Comparison of ENCODE assay signal across 25 mouse cellular contexts in the genomic region with DNA sequence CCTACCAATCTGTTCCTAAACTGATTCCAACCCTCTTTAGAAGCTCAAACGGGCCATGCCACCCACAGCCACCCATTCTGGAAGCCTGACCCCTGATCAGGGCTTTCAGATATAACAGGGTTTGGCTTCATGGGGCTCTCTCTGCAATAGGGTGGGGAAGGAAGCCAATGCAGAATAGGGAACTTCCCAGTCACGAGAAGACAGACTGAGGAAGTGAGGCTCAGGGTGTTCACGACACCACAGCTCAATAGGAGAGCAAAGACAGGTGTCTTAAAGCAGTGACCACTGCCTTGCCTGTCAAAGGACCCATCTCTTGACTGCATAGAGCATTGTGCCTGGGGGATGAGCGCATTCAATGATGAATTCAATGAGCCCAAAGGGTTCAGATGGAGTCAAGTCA.
DNase-seq lines count a peak whose midpoint lies in the region; ATAC-seq and TF ChIP-seq lines count a peak whose summit lies in the region.
"Had no signal": no experiment of that assay in that cellular context is flagged by ENCODE, and none has a peak within 500 bp of the region (broad histone marks: within the 10 kb centered on the region; RNA-seq: fewer than 3 reads in every experiment).

No protein-coding gene starts in this region.

- H3K9ac ChIP-seq in MEL (ENCODE audit: control insufficient read depth, low read depth, low read length, poor library complexity, severe bottlenecking), result no peak overlapping the region
- H3K9ac ChIP-seq: forebrain, embryonic 13.5 days; heart, embryonic 13.5 days; hindbrain, embryonic 14.5 days had no signal

- H3K27me3 ChIP-seq in MEL (ENCODE audit: control insufficient read depth in 1 of 2, insufficient read depth in 2 of 2, low read length in 2 of 2), result no peaks in the 10 kb centered on the region
- H3K27me3 ChIP-seq: forebrain, embryonic 13.5 days; heart, embryonic 13.5 days had no signal

- peak; percentile 42; the same call in 1 of the 2 replicates for ATAC-seq in granulocyte monocyte progenitor cell, adult 5-6 weeks (replicated peaks; ENCODE audit: poor library complexity, severe bottlenecking)
- ATAC-seq: CD4-positive, CD25-positive, alpha-beta regulatory T cell, adult 4 months; forebrain, embryonic 13.5 days; forebrain, embryonic 16.5 days; hindbrain, postnatal 0 days; inflammation-experienced regulatory T-cells, adult 6 months had no signal

- H3K27ac ChIP-seq in layer of hippocampus, adult 2 months, result 0 out of 2 replicates have a peak overlapping the region, but pooled peaks have one; percentile 23
- no peak overlapping the region for H3K27ac ChIP-seq in MEL (ENCODE audit: control insufficient read depth, low read depth, low read length)
- H3K27ac ChIP-seq: forebrain, embryonic 10.5 days; forebrain, embryonic 13.5 days; heart, embryonic 10.5 days; heart, embryonic 13.5 days; hindbrain, embryonic 14.5 days; hindbrain, postnatal 0 days had no signal

- TF ChIP-seq RAD21 in MEL (IDR thresholded peaks at IDR 0.05; ENCODE audit: low read depth, low read length), result no peak

- no peaks in the 10 kb centered on the region for H3K9me3 ChIP-seq in MEL (replicated peaks; ENCODE audit: insufficient read depth, low read length)
- H3K9me3 ChIP-seq: forebrain, embryonic 13.5 days had no signal

- TF ChIP-seq POLR2A in MEL (IDR thresholded peaks at IDR 0.05; ENCODE audit: control insufficient read depth in 1 of 2, insufficient read depth in 1 of 2, low read depth in 1 of 2, low read length in 2 of 2, poor library complexity in 1 of 2), result no peak

- TF ChIP-seq CTCF in layer of hippocampus, adult 2 months (conservative IDR thresholded peaks at IDR 0.05), result no peak
- no peak for TF ChIP-seq CTCF in MEL (IDR thresholded peaks at IDR 0.05 in 2 of 3, conservative IDR thresholded peaks at IDR 0.05 in 1 of 3; ENCODE audit: control insufficient read depth in 1 of 3, insufficient read depth in 1 of 3, low read depth in 2 of 3, low read length in 3 of 3, poor library complexity in 1 of 3, severe bottlenecking in 1 of 3)

- no peak for TF ChIP-seq EP300 in MEL (IDR thresholded peaks at IDR 0.05; ENCODE audit: low read depth in 1 of 2, low read length in 2 of 2)

- no peaks in the 10 kb centered on the region for H3K36me3 ChIP-seq in MEL (ENCODE audit: control insufficient read depth in 1 of 2, insufficient read depth in 2 of 2, low read length in 2 of 2)
- H3K36me3 ChIP-seq: forebrain, embryonic 10.5 days; heart, embryonic 10.5 days; heart, embryonic 13.5 days had no signal

- DNase-seq in layer of hippocampus, adult 2 months (ENCODE audit: low spot score in 2 of 2), result no peak
- DNase-seq in layer of hippocampus, adult 9-10 months (ENCODE audit: low spot score), result no peak
- DNase-seq in A20 (ENCODE audit: low read depth, low spot score), result peak; percentile 18
- peak; percentile 31 for DNase-seq in MEL (ENCODE audit: low read depth, low spot score)
- no peak for DNase-seq in ovary, adult 18-20 months (ENCODE audit: low spot score)
- no peak for DNase-seq in thymus, postnatal 36 days
- DNase-seq: adrenal gland, adult 2 months; adrenal gland, postnatal 14 days; cerebellum, adult 11 months; cerebellum, adult 2 months; cerebellum, postnatal 36 days; gastrocnemius, postnatal 10 days; gastrocnemius, postnatal 36 days; heart, postnatal 14 days; heart, postnatal 4 days had no signal

- H3K4me1 ChIP-seq in MEL (ENCODE audit: control insufficient read depth in 1 of 2, insufficient read depth in 2 of 2, low read length in 2 of 2), result no peaks in the 10 kb centered on the region
- H3K4me1 ChIP-seq: forebrain, embryonic 13.5 days had no signal

- H3K79me2 ChIP-seq in MEL (ENCODE audit: control insufficient read depth, insufficient read depth, low read length, poor library complexity), result no peaks in the 10 kb centered on the region

- no peak overlapping the region for H3K4me3 ChIP-seq in layer of hippocampus, adult 2 months
- no peak overlapping the region for H3K4me3 ChIP-seq in MEL (ENCODE audit: control insufficient read depth in 1 of 2, insufficient read depth in 1 of 2, low read depth in 2 of 2, low read length in 2 of 2)
- H3K4me3 ChIP-seq: forebrain, embryonic 10.5 days; forebrain, embryonic 13.5 days; heart, embryonic 10.5 days; heart, embryonic 13.5 days had no signal

TF ChIP-seq in MEL, 35 proteins besides CTCF, POLR2A, EP300 and RAD21:
- TF ChIP-seq ZNF384 (IDR thresholded peaks at IDR 0.05; ENCODE audit: low read depth, low read length) (no peak), ZKSCAN1 (IDR thresholded peaks at IDR 0.05; ENCODE audit: low read depth, low read length) (no peak), RCOR1 (IDR thresholded peaks at IDR 0.05; ENCODE audit: low read depth, low read length) (no peak), MAX (IDR thresholded peaks at IDR 0.05; ENCODE audit: low read length) (no peak), GABPA (IDR thresholded peaks at IDR 0.05; ENCODE audit: low read depth, low read length) (no peak), UBTF (IDR thresholded peaks at IDR 0.05; ENCODE audit: borderline replicate concordance, insufficient read depth, low read depth, low read length) (no peak), USF1 (IDR thresholded peaks at IDR 0.05; ENCODE audit: low read depth, low read length) (no peak), CHD2 (IDR thresholded peaks at IDR 0.05; ENCODE audit: low read length) (no peak), HCFC1 (IDR thresholded peaks at IDR 0.05; ENCODE audit: low read depth, low read length) (no peak), CHD1 (IDR thresholded peaks at IDR 0.05; ENCODE audit: low read depth, low read length) (no peak), ETS1 (IDR thresholded peaks at IDR 0.05; ENCODE audit: low read depth, low read length) (no peak)

Comparison
In these comparisons a context has a peak if more than half of its experiments do, and no peak if none do; other contexts are left out.
1. DNase-seq: peak in A20 (single experiment) and MEL (single experiment); none in layer of hippocampus, adult 2 months (0 of 2), layer of hippocampus, adult 9-10 months (single experiment), ovary, adult 18-20 months (single experiment) and thymus, postnatal 36 days (0 of 2).